Mouse (Mus musculus) heart, embryonic 11.5 days (tissue): ENCODE measurements around the gene Gigyf1. TPM values are rescaled to one million over a fixed set of nuclear protein-coding genes. Genes with fewer than 3 reads are reported as not detected.

Experiments used
- ATAC-seq: fragments of 200-750 bp; cut with Nextera tagmentation; replicated peaks from 2 replicates; pipeline ENCODE4 v1.8.0; 2017; ENCODE audit warnings: moderate library complexity; ENCODE audit not compliant: insufficient number of reproducible peaks, low FRiP score, low TSS enrichment
- H3K27ac ChIP-seq: fragments of 300-500 bp; sonication (generic); 2 replicates; pipeline ENCODE4 v1.5.1; 2014; ENCODE audit warnings: mild to moderate bottlenecking, low read depth, low read length
- H3K27me3 ChIP-seq: fragments of 300-500 bp; sonication (generic); 2 replicates; pipeline ENCODE4 v1.6.1; 2014; ENCODE audit warnings: mild to moderate bottlenecking, low read length, mixed read lengths; ENCODE audit not compliant: control insufficient read depth, insufficient read depth
- H3K36me3 ChIP-seq: fragments of 300-500 bp; sonication (generic); 2 replicates; pipeline ENCODE4 v1.6.1; 2014; ENCODE audit warnings: mild to moderate bottlenecking, low read length, moderate library complexity, mixed read lengths; ENCODE audit not compliant: control insufficient read depth, insufficient read depth
- H3K4me1 ChIP-seq: fragments of 300-500 bp; sonication (generic); 2 replicates; pipeline ENCODE4 v1.6.1; 2014; ENCODE audit warnings: low read length; ENCODE audit not compliant: control insufficient read depth, insufficient read depth
- H3K4me2 ChIP-seq: fragments of 300-500 bp; sonication (generic); 2 replicates; pipeline ENCODE4 v1.6.1; 2014; ENCODE audit warnings: mild to moderate bottlenecking, moderate library complexity
- H3K4me3 ChIP-seq: fragments of 300-500 bp; sonication (generic); 2 replicates; pipeline ENCODE4 v1.5.1; 2014; ENCODE audit warnings: low read depth, low read length
- H3K9ac ChIP-seq: fragments of 300-500 bp; sonication (generic); 2 replicates; pipeline ENCODE4 v1.6.1; 2014; ENCODE audit warnings: mild to moderate bottlenecking, low read depth, low read length, moderate library complexity
- H3K9me3 ChIP-seq: fragments of 300-500 bp; sonication (generic); replicated peaks from 2 replicates; pipeline ENCODE4 v1.6.1; 2016; ENCODE audit warnings: low read length; ENCODE audit not compliant: control insufficient read depth
- WGBS: fragments of 180-500 bp; shearing (Covaris S2); extraction: QIAGEN DNeasy Blood & Tissue Kit; methylation state at CpG from one replicate; pipeline ENCODE4 v1.1.7; 2014; ENCODE audit not compliant: insufficient replicate concordance; 5-methylcytosine and 5-hydroxymethylcytosine counted together
- polyA plus RNA-seq: library from polyadenylated mRNA; unstranded; fragments of >200 nt; fragmentation: Nextera tagmentation; extraction: Ambion mirVana; gene quantifications from 2 replicates; pipeline ENCODE4 v1.2.1, GENCODE M21; 2014

Gene Gigyf1
- polyA plus RNA-seq, 1 experiment from 2014 or later, result 9.5 TPM

- Histone ChIP-seq H3K27me3 (no peaks in the 10 kb centered on the region), H3K9me3 (no peaks in the 10 kb centered on the region), H3K27ac (no peak overlapping the region), H3K4me3 (no peak overlapping the region), H3K9ac (no peak overlapping the region), H3K4me1 (peaks cover 3% of the 10 kb centered on the region; the same call in 1 of the 2 replicates), H3K4me2 (no peak overlapping the region), H3K36me3 (peaks cover 3% of the 10 kb centered on the region; the same call in 1 of the 2 replicates)
- ATAC-seq, result no peak
- 89% methylated on average over 3 of the region's 3 CpGs for WGBS
These were observed 16.4 kb downstream of the Gigyf1 start for GRCm38 (mm10) chr5:137534762-137535161.

GRCm38 (mm10) chr5:137535318-137535717 lies 17.0 kb downstream of the Gigyf1 start:
- no peak for ATAC-seq
- WGBS, result 74% methylated on average over 9 of the region's 9 CpGs

GRCm38 (mm10) chr5:137537461-137537860 lies 19.1 kb downstream of the Gigyf1 start:
- H3K4me3 ChIP-seq, result no peak overlapping the region
- no peak overlapping the region for H3K27ac ChIP-seq
- no peaks in the 10 kb centered on the region for H3K9me3 ChIP-seq
- H3K9ac ChIP-seq, result no peak overlapping the region
- no peaks in the 10 kb centered on the region for H3K27me3 ChIP-seq
- WGBS, result 53% methylated on average over 4 of the region's 4 CpGs
- no peak for ATAC-seq
- no peaks in the 10 kb centered on the region for H3K4me1 ChIP-seq
- H3K4me2 ChIP-seq, result no peak overlapping the region
- H3K36me3 ChIP-seq, result no peaks in the 10 kb centered on the region

More at GRCm38 (mm10) chr5:137535318-137535717, 17.0 kb downstream of the Gigyf1 start:
- no peak overlapping the region for H3K4me2 ChIP-seq
- no peak overlapping the region for H3K27ac ChIP-seq
- H3K4me1 ChIP-seq, result peaks cover under 1% of the 10 kb centered on the region; the same call in 1 of the 2 replicates
- no peaks in the 10 kb centered on the region for H3K36me3 ChIP-seq
- no peak overlapping the region for H3K4me3 ChIP-seq
- H3K9me3 ChIP-seq, result no peaks in the 10 kb centered on the region
- H3K9ac ChIP-seq, result no peak overlapping the region
- no peaks in the 10 kb centered on the region for H3K27me3 ChIP-seq

GRCm38 (mm10) chr5:137539291-137539801 lies 21.0 kb downstream of the Gigyf1 start:
- H3K27ac ChIP-seq, result no peak overlapping the region
- no peaks in the 10 kb centered on the region for H3K27me3 ChIP-seq
- H3K4me3 ChIP-seq, result no peak overlapping the region
- no peak overlapping the region for H3K9ac ChIP-seq
- no peak for ATAC-seq
- WGBS, result 67% methylated on average over 7 of the region's 7 CpGs
- no peaks in the 10 kb centered on the region for H3K4me1 ChIP-seq
- no peaks in the 10 kb centered on the region for H3K36me3 ChIP-seq
- no peaks in the 10 kb centered on the region for H3K9me3 ChIP-seq
- H3K4me2 ChIP-seq, result no peak overlapping the region

DNA sequence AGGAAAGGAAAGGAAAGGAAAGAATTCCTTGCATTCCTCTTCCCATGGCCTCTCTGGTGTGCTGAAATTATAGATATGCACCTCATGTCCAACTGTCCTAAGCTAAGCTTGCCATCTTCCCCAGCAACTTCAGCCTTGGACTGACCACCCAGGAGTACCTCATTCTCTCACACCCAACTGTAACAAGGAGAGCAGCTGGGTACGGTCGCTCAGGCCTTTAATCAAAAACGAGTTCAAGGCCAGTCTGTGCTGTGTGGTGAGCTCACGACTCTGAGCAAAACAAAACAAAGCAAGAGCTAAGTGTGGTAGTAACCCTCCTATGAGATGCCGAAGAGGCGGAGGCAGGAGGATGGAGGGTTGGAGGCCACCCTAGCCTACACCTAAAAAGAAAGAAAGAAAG lies 22.6 kb downstream of the Gigyf1 start:
- Histone ChIP-seq H3K27me3 (no peaks in the 10 kb centered on the region), H3K4me1 (no peaks in the 10 kb centered on the region), H3K4me3 (no peak overlapping the region), H3K9me3 (no peaks in the 10 kb centered on the region), H3K4me2 (no peak overlapping the region), H3K27ac (no peak overlapping the region), H3K36me3 (no peaks in the 10 kb centered on the region), H3K9ac (no peak overlapping the region)
- WGBS, result 68% methylated on average over 6 of the region's 6 CpGs
- no peak for ATAC-seq

- ATAC-seq, result no peak
These were observed 23.6 kb downstream of the Gigyf1 start for GRCm38 (mm10) chr5:137541768-137542540.

DNA sequence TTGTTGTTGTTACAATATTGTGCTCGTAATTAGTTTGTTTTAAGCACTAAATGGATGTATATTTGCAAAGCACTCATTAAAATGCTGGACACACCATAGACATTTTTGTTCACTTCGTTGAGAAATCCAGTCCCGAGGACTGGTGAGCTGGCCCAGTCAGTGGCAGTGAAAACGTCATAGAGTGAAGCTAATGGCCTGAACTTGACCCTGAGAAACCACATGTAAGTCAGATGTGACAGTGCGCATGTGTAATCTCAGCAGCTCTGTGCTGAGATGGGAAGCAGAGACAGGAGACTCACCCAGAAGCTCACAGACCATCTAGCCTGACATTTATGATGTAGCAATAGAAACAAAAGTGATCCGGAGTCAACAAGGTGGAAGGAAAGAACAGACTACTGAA lies 26.6 kb downstream of the Gigyf1 start:
- no peaks in the 10 kb centered on the region for H3K9me3 ChIP-seq
- H3K4me1 ChIP-seq, result no peaks in the 10 kb centered on the region
- no peak overlapping the region for H3K27ac ChIP-seq
- ATAC-seq, result no peak
- WGBS, result 62% methylated on average over 6 of the region's 6 CpGs
- no peak overlapping the region for H3K9ac ChIP-seq
- H3K4me3 ChIP-seq, result no peak overlapping the region
- H3K27me3 ChIP-seq, result no peaks in the 10 kb centered on the region
- no peaks in the 10 kb centered on the region for H3K36me3 ChIP-seq
- no peak overlapping the region for H3K4me2 ChIP-seq

More at GRCm38 (mm10) chr5:137541768-137542540, 23.6 kb downstream of the Gigyf1 start:
- Histone ChIP-seq H3K4me2 (no peak overlapping the region), H3K9me3 (no peaks in the 10 kb centered on the region), H3K4me3 (no peak overlapping the region), H3K36me3 (no peaks in the 10 kb centered on the region), H3K27me3 (no peaks in the 10 kb centered on the region), H3K27ac (no peak overlapping the region), H3K4me1 (no peaks in the 10 kb centered on the region), H3K9ac (no peak overlapping the region)
- 74% methylated on average over 5 of the region's 5 CpGs for WGBS

GRCm38 (mm10) chr5:137545596-137545995 lies 27.2 kb downstream of the Gigyf1 start:
- Histone ChIP-seq H3K36me3 (no peaks in the 10 kb centered on the region), H3K27me3 (no peaks in the 10 kb centered on the region), H3K9me3 (no peaks in the 10 kb centered on the region), H3K4me2 (no peak overlapping the region), H3K27ac (no peak overlapping the region), H3K4me1 (no peaks in the 10 kb centered on the region), H3K4me3 (no peak overlapping the region), H3K9ac (no peak overlapping the region)
- no peak for ATAC-seq
- 56% methylated on average over 4 of the region's 4 CpGs for WGBS

- ATAC-seq, result no peak
- Histone ChIP-seq H3K27me3 (peaks cover 20% of the 10 kb centered on the region), H3K36me3 (no peaks in the 10 kb centered on the region), H3K4me3 (no peak overlapping the region), H3K9me3 (no peaks in the 10 kb centered on the region), H3K4me1 (no peaks in the 10 kb centered on the region), H3K4me2 (no peak overlapping the region), H3K27ac (no peak overlapping the region), H3K9ac (no peak overlapping the region)
- 79% methylated on average over 2 of the region's 2 CpGs for WGBS
These were observed 31.5 kb downstream of the Gigyf1 start for GRCm38 (mm10) chr5:137549840-137550239.
